Mouse (Mus musculus) testis, adult 2 months (tissue): ENCODE measurements around the gene Hmx1. TPM values are rescaled to one million over a fixed set of nuclear protein-coding genes. Genes with fewer than 3 reads are reported as not detected.

ENCODE experiments used
- H3K27ac ChIP-seq: fragments of 200-500 bp; 2 replicates; pipeline ENCODE4 v1.5.1; 2012; ENCODE audit warnings: low read depth, low read length; ENCODE audit not compliant: control insufficient read depth, insufficient read depth
- H3K27me3 ChIP-seq: fragments of 200-500 bp; 2 replicates; pipeline ENCODE4 v1.6.1; 2012; ENCODE audit warnings: mild to moderate bottlenecking, low read length, moderate library complexity; ENCODE audit not compliant: control insufficient read depth, insufficient read depth
- H3K36me3 ChIP-seq: fragments of 200-500 bp; 2 replicates; pipeline ENCODE4 v1.6.1; 2012; ENCODE audit warnings: mild to moderate bottlenecking, low read length; ENCODE audit not compliant: control insufficient read depth, insufficient read depth
- H3K4me1 ChIP-seq: fragments of 200-500 bp; 2 replicates; pipeline ENCODE4 v1.6.1; 2012; ENCODE audit warnings: low read length; ENCODE audit not compliant: control insufficient read depth, insufficient read depth
- H3K4me3 ChIP-seq: fragments of 200-500 bp; 2 replicates; pipeline ENCODE4 v1.5.1; 2012; ENCODE audit warnings: low read depth, mild to moderate bottlenecking, low read length, moderate library complexity, mixed read lengths; ENCODE audit not compliant: control insufficient read depth
- CTCF ChIP-seq: fragments of 200-500 bp; IDR thresholded peaks from 2 replicates; pipeline ENCODE4 v1.5.1; 2012; ENCODE audit warnings: low read depth, mild to moderate bottlenecking, inconsistent platforms, low read length, moderate library complexity; ENCODE audit not compliant: control insufficient read depth, insufficient read depth, insufficient replicate concordance
- POLR2A ChIP-seq: fragments of 200-500 bp; IDR thresholded peaks from 2 replicates; pipeline ENCODE4 v1.6.1; 2012; ENCODE audit warnings: low read depth, mild to moderate bottlenecking, inconsistent platforms, low read length, moderate library complexity; ENCODE audit not compliant: control insufficient read depth
- polyA plus RNA-seq: library from polyadenylated mRNA; depleted of rRNA; stranded (reverse); fragments of >200 nt; gene quantifications from 2 replicates; pipeline ENCODE4 v1.2.3, GENCODE M21; 2012; rRNA removed

The Hmx1 gene
- 19.1 and 24.0 TPM in 2 replicates for polyA plus RNA-seq

GRCm38 (mm10) chr5:35388491-35389111, at the start of gene Hmx1:
TSS of gene Hmx1 (plus strand) at chr5:35389108.
- H3K27me3 ChIP-seq = no peaks in the 10 kb centered on the region
- H3K4me1 ChIP-seq = peaks cover 38% of the 10 kb centered on the region
- H3K27ac ChIP-seq = peak within 1 kb of the TSS; percentile 83
- H3K4me3 ChIP-seq = peak within 1 kb of the TSS; percentile 86
- TF ChIP-seq POLR2A (peak; percentile 32; the same call in 1 of the 2 replicates), CTCF (no peak)
- no peaks in the 10 kb centered on the region for H3K36me3 ChIP-seq

GRCm38 (mm10) chr5:35345084-35345483, 43.8 kb upstream of the Hmx1 start:
- no peak overlapping the region for H3K27ac ChIP-seq
- no peak overlapping the region for H3K4me3 ChIP-seq
- TF ChIP-seq CTCF = no peak
- no peak for TF ChIP-seq POLR2A
- H3K4me1 ChIP-seq = no peaks in the 10 kb centered on the region
- no peaks in the 10 kb centered on the region for H3K36me3 ChIP-seq
- no peaks in the 10 kb centered on the region for H3K27me3 ChIP-seq

- H3K27ac ChIP-seq = no peak overlapping the region
- H3K27me3 ChIP-seq = no peaks in the 10 kb centered on the region
- no peak overlapping the region for H3K4me3 ChIP-seq
- no peaks in the 10 kb centered on the region for H3K36me3 ChIP-seq
- no peaks in the 10 kb centered on the region for H3K4me1 ChIP-seq
- TF ChIP-seq POLR2A (no peak), CTCF (peak; percentile 56; the same call in 1 of the 2 replicates)
Measured at GRCm38 (mm10) chr5:35348794-35349193, 40.1 kb upstream of the Hmx1 start.

- Histone ChIP-seq H3K4me3 (no peak overlapping the region), H3K27ac (no peak overlapping the region), H3K27me3 (no peaks in the 10 kb centered on the region), H3K4me1 (no peaks in the 10 kb centered on the region), H3K36me3 (no peaks in the 10 kb centered on the region)
- TF ChIP-seq CTCF (no peak), POLR2A (no peak)
Measured at GRCm38 (mm10) chr5:35357544-35358440, 31.1 kb upstream of the Hmx1 start.

GRCm38 (mm10) chr5:35361570-35362284, 27.2 kb upstream of the Hmx1 start:
- Histone ChIP-seq H3K4me3 (peak overlapping the region; percentile 70), H3K27ac (no peak overlapping the region), H3K27me3 (no peaks in the 10 kb centered on the region), H3K36me3 (no peaks in the 10 kb centered on the region), H3K4me1 (no peaks in the 10 kb centered on the region)
- 0 out of 2 replicates have a peak, but pooled peaks have one; percentile 12 for TF ChIP-seq POLR2A
- TF ChIP-seq CTCF = peak; percentile 95

GRCm38 (mm10) chr5:35366241-35367032, 22.5 kb upstream of the Hmx1 start:
- no peak overlapping the region for H3K27ac ChIP-seq
- TF ChIP-seq CTCF = no peak
- TF ChIP-seq POLR2A = no peak
- H3K27me3 ChIP-seq = no peaks in the 10 kb centered on the region

GRCm38 (mm10) chr5:35368916-35369315, 20.0 kb upstream of the Hmx1 start:
- Histone ChIP-seq H3K4me1 (no peaks in the 10 kb centered on the region), H3K36me3 (no peaks in the 10 kb centered on the region), H3K4me3 (no peak overlapping the region), H3K27me3 (no peaks in the 10 kb centered on the region), H3K27ac (no peak overlapping the region)
- TF ChIP-seq POLR2A (no peak), CTCF (no peak)

More at GRCm38 (mm10) chr5:35366241-35367032, 22.5 kb upstream of the Hmx1 start:
- H3K4me3 ChIP-seq = no peak overlapping the region
- H3K36me3 ChIP-seq = no peaks in the 10 kb centered on the region
- H3K4me1 ChIP-seq = no peaks in the 10 kb centered on the region
